Mouse (Mus musculus): ENCODE measurements around the gene Ppm1e.

Ppm1e gene

GRCm38 (mm10) chr11:87358331-87359261, at the start of gene Ppm1e:
Gene Ppm1e, minus strand, starts transcription at chr11:87359023.
- peak; percentile 83 for DNase-seq (ENCODE audit: low read depth, low spot score)

GRCm38 (mm10) chr11:87404876-87405275, 46.1 kb upstream of the Ppm1e start, which contains the start of the genes Rad51c and Tex14:
Gene Rad51c, minus strand, starts transcription at chr11:87404954.
Gene Tex14, plus strand, starts transcription at chr11:87405065.
- DNase-seq (ENCODE audit: low read depth, low spot score) = no peak

- peak; percentile 99 for DNase-seq (ENCODE audit: low read depth, low spot score)
Observed at GRCm38 (mm10) chr11:87404111-87404853, 45.5 kb upstream of the Ppm1e start.

- DNase-seq (ENCODE audit: low read depth, low spot score) = no peak
Observed at GRCm38 (mm10) chr11:87398402-87398801, 39.6 kb upstream of the Ppm1e start.

GRCm38 (mm10) chr11:87393855-87394254, 35.0 kb upstream of the Ppm1e start:
- no peak for DNase-seq (ENCODE audit: low read depth, low spot score)

GRCm38 (mm10) chr11:87385676-87386075, 26.9 kb upstream of the Ppm1e start:
- no peak for DNase-seq (ENCODE audit: low read depth, low spot score)

- no peak for DNase-seq (ENCODE audit: low read depth, low spot score)
Observed at GRCm38 (mm10) chr11:87384551-87384950, 25.7 kb upstream of the Ppm1e start.

- peak; percentile 41 for DNase-seq (ENCODE audit: low read depth, low spot score)
Observed at GRCm38 (mm10) chr11:87367865-87368580, 9.2 kb upstream of the Ppm1e start.

GRCm38 (mm10) chr11:87367061-87367460, 8.2 kb upstream of the Ppm1e start:
- no peak for DNase-seq (ENCODE audit: low read depth, low spot score)

- no peak for DNase-seq (ENCODE audit: low read depth, low spot score)
Observed at GRCm38 (mm10) chr11:87365120-87365519, 6.3 kb upstream of the Ppm1e start.

GRCm38 (mm10) chr11:87359262-87359612, 414 bp upstream of the Ppm1e start:
- no peak for DNase-seq (ENCODE audit: low read depth, low spot score)

GRCm38 (mm10) chr11:87357317-87358300, 1.2 kb downstream of the Ppm1e start:
- DNase-seq (ENCODE audit: low read depth, low spot score) = no peak

- DNase-seq (ENCODE audit: low read depth, low spot score) = no peak
Observed at GRCm38 (mm10) chr11:87354861-87355260, 4.0 kb downstream of the Ppm1e start.

GRCm38 (mm10) chr11:87353646-87354170, 5.1 kb downstream of the Ppm1e start:
- no peak for DNase-seq (ENCODE audit: low read depth, low spot score)

GRCm38 (mm10) chr11:87326381-87326780, 32.4 kb downstream of the Ppm1e start:
- DNase-seq (ENCODE audit: low read depth, low spot score) = no peak

GRCm38 (mm10) chr11:87322558-87322957, 36.3 kb downstream of the Ppm1e start:
- no peak for DNase-seq (ENCODE audit: low read depth, low spot score)

- DNase-seq (ENCODE audit: low read depth, low spot score) = no peak
Observed at GRCm38 (mm10) chr11:87320007-87320406, 38.8 kb downstream of the Ppm1e start.

GRCm38 (mm10) chr11:87318956-87319708, 39.7 kb downstream of the Ppm1e start:
- DNase-seq (ENCODE audit: low read depth, low spot score) = no peak

- no peak for DNase-seq (ENCODE audit: low read depth, low spot score)
Observed at GRCm38 (mm10) chr11:87313533-87313932, 45.3 kb downstream of the Ppm1e start.

GRCm38 (mm10) chr11:87310309-87310708, 48.5 kb downstream of the Ppm1e start:
- no peak for DNase-seq (ENCODE audit: low read depth, low spot score)
